Mouse (Mus musculus): ENCODE measurements around the gene Sgsm1.

DNA sequence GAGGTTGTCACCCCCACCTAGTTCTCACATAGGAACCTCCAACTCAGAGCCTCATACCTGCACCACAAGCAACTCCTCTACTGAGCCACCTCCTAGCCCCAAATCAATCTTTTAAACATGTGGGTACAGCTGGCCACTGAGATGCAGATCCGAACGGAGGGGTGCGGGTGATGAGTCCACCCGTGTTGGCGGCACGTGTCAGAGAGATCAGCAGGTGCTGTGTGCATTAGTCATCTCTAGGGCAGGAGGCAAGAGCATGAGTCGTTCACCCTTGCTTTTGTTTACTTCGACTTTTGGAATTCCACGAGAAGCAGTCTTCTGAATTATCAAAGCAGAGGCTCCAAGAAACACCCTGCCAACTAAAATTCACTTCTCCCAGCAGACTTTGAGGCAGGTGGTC, 106.4 kb downstream of the Sgsm1 start:
- TF ChIP-seq CTCF (IDR thresholded peaks at IDR 0.05; ENCODE audit: low read depth) (no peak), EP300 (IDR thresholded peaks at IDR 0.05; ENCODE audit: low read depth) (no peak)
